Mouse (Mus musculus) intestine, postnatal 0 days (tissue): Measurements from ENCODE around the gene Nrarp. TPM values are rescaled to one million over a fixed set of nuclear protein-coding genes. Genes with fewer than 3 reads are reported as not detected.
A peak's percentile ranks its signal among the peaks of the same experiment; 100 is the strongest.

Experiments used
- ATAC-seq: fragments of 200-750 bp; cut with Nextera tagmentation; 2 replicates; pipeline ENCODE4 v1.8.0; 2017; ENCODE audit warnings: mild to moderate bottlenecking, moderate TSS enrichment, moderate library complexity
- H3K27ac ChIP-seq: fragments of 300-500 bp; sonication (generic); 2 replicates; pipeline ENCODE4 v1.5.1; 2014; ENCODE audit warnings: mild to moderate bottlenecking, low read depth, low read length, moderate library complexity
- H3K27me3 ChIP-seq: fragments of 300-500 bp; sonication (generic); replicated peaks from 2 replicates; pipeline ENCODE4 v1.6.1; 2014; ENCODE audit warnings: low read length, mixed read lengths; ENCODE audit not compliant: control insufficient read depth, insufficient read depth
- H3K36me3 ChIP-seq: fragments of 300-500 bp; sonication (generic); 2 replicates; pipeline ENCODE4 v1.6.1; 2014; ENCODE audit warnings: mild to moderate bottlenecking, moderate library complexity; ENCODE audit not compliant: control insufficient read depth, insufficient read depth
- H3K4me1 ChIP-seq: fragments of 300-500 bp; sonication (generic); replicated peaks from 2 replicates; pipeline ENCODE4 v1.6.1; 2014; ENCODE audit warnings: antibody characterized with exemption, low read length, mixed read lengths; ENCODE audit not compliant: control insufficient read depth, insufficient read depth
- H3K4me2 ChIP-seq: fragments of 300-500 bp; sonication (generic); replicated peaks from 2 replicates; pipeline ENCODE4 v1.6.1; 2014; ENCODE audit warnings: low read depth, mild to moderate bottlenecking, moderate library complexity
- H3K4me3 ChIP-seq: fragments of 300-500 bp; sonication (generic); 2 replicates; pipeline ENCODE4 v1.5.1; 2014; ENCODE audit warnings: low read depth, low read length
- H3K9ac ChIP-seq: fragments of 300-500 bp; sonication (generic); 2 replicates; pipeline ENCODE4 v1.6.1; 2014; ENCODE audit warnings: mild to moderate bottlenecking, low read depth, low read length
- H3K9me3 ChIP-seq: fragments of 300-500 bp; sonication (generic); 2 replicates; pipeline ENCODE4 v1.6.1; 2016; ENCODE audit warnings: mixed run types; ENCODE audit not compliant: control insufficient read depth
- CTCF ChIP-seq: sonication (generic); IDR thresholded peaks from 2 replicates; pipeline ENCODE4 v1.5.1; 2016; ENCODE audit warnings: low read depth, mild to moderate bottlenecking, control low read depth, antibody characterized with exemption, moderate library complexity
- WGBS: fragments of 180-500 bp; shearing (Covaris S2); extraction: QIAGEN DNeasy Blood & Tissue Kit; methylation state at CpG from one replicate; pipeline ENCODE4 v1.1.7; 2014; 5-methylcytosine and 5-hydroxymethylcytosine counted together
- polyA plus RNA-seq: library from polyadenylated mRNA; unstranded; fragments of >200 nt; fragmentation: Nextera tagmentation; extraction: Ambion mirVana; gene quantifications from 2 replicates; pipeline ENCODE4 v1.2.1, GENCODE M21; 2015

The Nrarp gene
- polyA plus RNA-seq, 1 experiment from 2014 or later: 16.5 TPM

- Histone ChIP-seq H3K9me3 (no peaks in the 10 kb centered on the region), H3K27ac (peak overlapping the region; percentile 15; the same call in 1 of the 2 replicates), H3K4me1 (peaks cover 38% of the 10 kb centered on the region), H3K4me2 (peak overlapping the region; percentile 18; the same call in 1 of the 2 replicates), H3K9ac (no peak overlapping the region), H3K27me3 (no peaks in the 10 kb centered on the region), H3K36me3 (no peaks in the 10 kb centered on the region), H3K4me3 (no peak overlapping the region)
- ATAC-seq: no peak
- 13% methylated on average over 5 of the region's 6 CpGs for WGBS
- TF ChIP-seq CTCF: no peak
These were observed 2.9 kb upstream of the Nrarp start for GRCm38 (mm10) chr2:25177685-25178084.

- peaks cover 32% of the 10 kb centered on the region for H3K4me1 ChIP-seq
- TF ChIP-seq CTCF: no peak
- H3K27me3 ChIP-seq: no peaks in the 10 kb centered on the region
- no peak overlapping the region for H3K4me2 ChIP-seq
- H3K27ac ChIP-seq: no peak overlapping the region
- no peak overlapping the region for H3K9ac ChIP-seq
- no peaks in the 10 kb centered on the region for H3K36me3 ChIP-seq
- H3K4me3 ChIP-seq: no peak overlapping the region
- no peaks in the 10 kb centered on the region for H3K9me3 ChIP-seq
- WGBS: 56% methylated on average over 10 of the region's 10 CpGs
- ATAC-seq: no peak
These were observed 2.1 kb upstream of the Nrarp start for GRCm38 (mm10) chr2:25178285-25178972.

- peak; percentile 21; the same call in 1 of the 2 replicates for ATAC-seq
- Histone ChIP-seq H3K27ac (peak overlapping the region; percentile 95), H3K4me3 (peak overlapping the region; percentile 64), H3K36me3 (no peaks in the 10 kb centered on the region), H3K4me2 (peak overlapping the region; percentile 92), H3K9ac (0 out of 2 replicates have a peak overlapping the region, but pooled peaks have one; percentile 51), H3K9me3 (no peaks in the 10 kb centered on the region), H3K27me3 (no peaks in the 10 kb centered on the region), H3K4me1 (peaks cover 25% of the 10 kb centered on the region)
- WGBS: 30% methylated on average over 15 of the region's 15 CpGs
- TF ChIP-seq CTCF: no peak
These were observed 866 bp upstream of the Nrarp start for GRCm38 (mm10) chr2:25179566-25180217.

- ATAC-seq: peak; percentile 72
- Histone ChIP-seq H3K27me3 (no peaks in the 10 kb centered on the region), H3K9ac (peak overlapping the region; percentile 65), H3K4me2 (peak overlapping the region; percentile 92), H3K36me3 (no peaks in the 10 kb centered on the region), H3K27ac (peak overlapping the region; percentile 95), H3K4me3 (peak overlapping the region; percentile 64), H3K4me1 (peaks cover 15% of the 10 kb centered on the region), H3K9me3 (no peaks in the 10 kb centered on the region)
- peak; percentile 50 for TF ChIP-seq CTCF
- under 1% methylated on average over 92 of the region's 100 CpGs for WGBS
These were observed 674 bp downstream of the Nrarp start for GRCm38 (mm10) chr2:25180973-25181890.

- under 1% methylated on average over 17 of the region's 17 CpGs for WGBS
- Histone ChIP-seq H3K9me3 (no peaks in the 10 kb centered on the region), H3K4me1 (peaks cover 11% of the 10 kb centered on the region; the same call in 1 of the 2 replicates), H3K36me3 (no peaks in the 10 kb centered on the region), H3K27me3 (no peaks in the 10 kb centered on the region), H3K4me3 (peak overlapping the region; percentile 64), H3K9ac (peak overlapping the region; percentile 65), H3K4me2 (peak overlapping the region; percentile 92), H3K27ac (peak overlapping the region; percentile 95)
- no peak for TF ChIP-seq CTCF
- no peak for ATAC-seq
These were observed 1.4 kb downstream of the Nrarp start for GRCm38 (mm10) chr2:25181891-25182397.
